Mouse (Mus musculus) right cerebral cortex, postnatal 14 days (tissue): ENCODE data around the gene Krba1.

Experiments
- DNase-seq: peaks from one replicate; pipeline ENCODE4 v3.0.0; 2022

Krba1 gene

DNA sequence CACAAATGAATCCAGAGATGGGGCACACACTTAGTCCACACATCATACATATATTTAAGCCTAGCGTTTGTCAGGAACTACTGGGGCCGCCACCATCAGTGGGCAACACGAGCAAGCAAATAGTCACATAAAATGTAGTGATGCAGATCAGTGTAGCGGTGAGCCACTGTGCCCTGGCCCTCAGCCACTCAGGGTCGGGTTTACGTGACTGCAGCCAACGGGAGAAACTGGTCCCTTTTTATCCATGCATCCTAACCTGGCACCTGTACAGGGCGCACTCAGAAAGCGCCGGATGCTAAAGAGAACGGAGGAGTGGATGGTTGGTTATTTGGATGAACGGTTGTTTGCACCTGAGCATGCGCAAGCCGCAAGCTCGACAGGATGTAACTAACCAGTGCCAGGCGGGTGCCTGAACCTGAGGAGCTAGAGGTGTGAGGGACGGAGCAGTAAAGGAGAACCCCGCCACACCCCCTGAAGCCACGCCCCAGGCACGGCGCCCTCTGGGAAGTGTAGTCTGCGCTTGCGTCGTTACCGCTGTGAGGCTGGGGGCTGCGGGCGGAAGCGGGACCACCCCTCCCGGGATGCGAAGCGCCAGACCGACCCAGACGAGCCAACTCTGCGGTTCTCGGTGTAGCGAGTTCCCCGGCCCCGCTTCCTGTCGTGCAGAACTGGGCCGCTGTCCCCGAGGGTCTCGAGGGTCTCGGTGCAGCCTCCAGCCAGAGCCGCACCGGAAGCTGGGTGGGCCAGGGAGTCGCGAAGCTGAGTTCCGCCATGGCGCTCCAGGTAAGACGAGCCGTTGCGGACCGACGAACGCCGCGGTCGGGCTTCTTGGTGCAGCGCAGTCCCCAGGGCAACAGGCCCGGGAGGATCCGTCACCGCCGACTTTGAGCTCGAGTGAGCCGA lies at the start of gene Krba1:
TSS of gene Krba1 (plus strand) at position 482 of the 903 bp plus-strand sequence.
- peak; percentile 80 for DNase-seq

DNA sequence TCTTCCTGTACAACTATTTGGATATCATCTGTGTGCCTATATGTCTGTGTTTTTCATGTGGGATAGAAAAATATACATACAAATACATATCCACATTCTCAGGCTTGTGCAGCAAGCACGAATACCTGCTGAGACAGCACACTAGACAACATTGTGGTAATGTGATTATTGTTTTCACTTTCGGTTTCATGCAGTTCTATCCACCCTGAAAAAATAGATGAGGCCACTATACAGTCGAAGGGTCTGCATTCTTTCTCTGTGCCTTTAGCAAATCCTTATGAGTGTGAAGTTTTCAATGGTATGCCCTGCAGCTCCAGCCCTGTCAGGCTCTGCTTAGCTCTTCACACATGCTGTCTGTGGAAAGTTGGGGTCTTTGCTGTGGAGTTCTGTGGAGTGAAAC lies 36.5 kb upstream of the Krba1 start:
- no peak for DNase-seq

DNA sequence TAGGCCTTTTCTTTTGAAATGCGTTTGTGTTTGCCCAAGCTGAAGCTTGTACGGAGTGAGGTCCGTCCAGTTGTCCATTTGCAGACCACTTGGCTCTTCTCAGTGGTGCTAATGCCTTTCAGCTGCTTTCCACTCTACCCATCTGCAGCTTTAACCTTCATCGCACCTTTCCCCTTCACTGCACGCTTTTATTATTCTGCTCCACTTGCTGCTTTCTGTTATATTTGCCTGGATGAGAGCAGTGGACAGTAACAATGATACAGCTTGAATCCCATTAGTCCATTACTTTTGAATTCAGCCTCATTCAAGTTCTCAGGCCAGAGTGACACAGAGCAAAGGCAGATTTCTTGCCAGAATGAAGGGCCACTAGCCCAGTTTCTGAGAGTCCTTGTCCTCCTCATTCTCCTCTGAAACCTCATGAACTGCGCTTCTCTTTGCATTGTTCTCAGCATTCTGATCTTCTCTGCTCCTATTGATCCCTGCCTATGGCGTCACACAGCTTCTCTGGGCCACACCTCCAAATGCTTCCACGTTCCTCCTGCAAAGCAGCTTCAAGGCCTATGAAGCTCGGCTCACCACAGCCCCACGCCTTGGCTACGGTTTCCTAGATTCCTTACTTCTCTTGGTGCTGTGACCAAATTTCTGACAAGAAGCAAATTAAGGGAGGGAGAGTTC lies 28.9 kb upstream of the Krba1 start:
- no peak for DNase-seq

DNA sequence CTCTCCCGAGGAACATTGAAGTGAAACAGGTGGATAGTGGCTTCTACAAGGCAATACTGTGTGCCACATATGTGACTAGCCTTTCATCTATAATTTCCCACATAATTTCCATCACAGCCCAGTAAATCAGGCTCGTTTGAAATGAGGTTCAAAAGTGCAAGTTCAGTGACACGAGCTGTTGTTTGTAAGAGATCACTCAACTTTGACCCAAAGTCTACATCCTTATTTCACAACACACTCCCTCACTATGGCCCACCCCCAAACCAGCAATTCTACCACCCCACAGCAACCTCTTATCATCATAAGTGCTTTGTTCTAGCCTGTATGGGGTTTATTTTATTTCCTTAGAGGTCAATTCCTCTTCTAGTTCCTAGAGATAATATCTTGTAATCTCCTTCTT lies 7.2 kb upstream of the Krba1 start:
- no peak for DNase-seq

DNA sequence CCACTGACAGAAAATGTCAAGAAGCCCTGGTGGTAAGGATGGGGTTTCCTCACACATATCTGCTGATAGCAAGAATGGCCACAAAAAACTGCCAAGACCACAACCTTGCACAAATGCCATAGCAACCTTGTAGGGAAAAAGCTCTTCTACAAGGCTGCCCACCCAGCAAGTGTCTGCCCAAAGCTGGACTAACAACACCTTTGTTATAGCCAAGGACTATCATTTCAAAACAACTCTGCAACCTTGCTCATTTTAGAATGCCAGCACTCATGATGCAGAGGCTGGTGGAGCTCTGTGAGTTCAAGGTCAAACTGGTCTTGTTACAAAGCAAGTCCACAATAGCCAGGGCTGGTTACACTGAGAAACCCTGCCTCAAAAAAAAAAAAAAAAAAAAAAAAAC lies 1.6 kb upstream of the Krba1 start:
- DNase-seq, result no peak

DNA sequence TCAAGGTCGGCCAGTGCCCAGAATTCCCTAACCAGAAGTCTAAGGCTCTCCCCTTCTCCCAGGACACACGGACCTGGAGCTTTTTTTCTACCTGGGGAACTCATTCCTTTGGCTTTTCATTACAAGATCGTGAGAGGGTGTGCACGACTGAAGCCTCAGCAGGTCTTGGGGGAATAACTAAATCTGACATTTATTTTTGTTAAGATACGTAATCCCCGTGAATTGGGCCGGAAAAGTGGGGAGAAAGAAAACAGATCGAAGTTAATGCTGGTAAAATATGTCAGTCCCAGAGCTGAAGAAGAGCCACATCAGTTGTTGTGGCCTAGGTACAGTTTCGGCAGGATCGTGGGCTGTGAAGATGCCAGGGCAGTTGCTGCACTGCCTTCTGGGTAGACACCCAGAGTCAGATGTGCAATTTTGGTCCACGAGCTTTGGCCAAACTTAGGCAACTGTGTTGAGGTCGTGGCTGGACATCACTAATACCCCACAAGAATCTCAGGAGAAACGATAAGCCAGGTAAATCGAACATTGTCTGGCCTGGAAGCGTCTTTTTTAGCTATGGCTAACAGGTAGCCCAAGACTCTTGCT lies 716 bp downstream of the Krba1 start:
- no peak for DNase-seq

DNA sequence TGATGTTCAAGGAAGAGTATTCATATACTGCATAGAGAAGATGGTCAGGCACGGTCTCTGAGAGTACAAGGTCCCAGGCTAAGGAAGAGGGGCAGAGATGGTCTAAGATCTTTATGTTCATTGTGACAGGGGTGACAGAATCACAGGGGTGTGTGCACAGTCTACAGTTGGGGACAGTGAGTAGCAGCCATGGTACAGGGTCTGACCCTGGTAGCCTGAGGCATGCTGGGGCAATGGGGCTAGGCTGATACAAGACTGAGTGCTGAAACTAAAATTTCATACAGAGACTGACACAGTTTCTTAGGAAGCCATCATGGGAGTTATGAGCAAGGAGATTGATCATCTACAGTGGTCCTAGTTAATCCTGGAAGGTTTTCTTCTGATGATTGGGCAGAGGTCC lies 1.3 kb downstream of the Krba1 start:
- DNase-seq, result no peak

DNA sequence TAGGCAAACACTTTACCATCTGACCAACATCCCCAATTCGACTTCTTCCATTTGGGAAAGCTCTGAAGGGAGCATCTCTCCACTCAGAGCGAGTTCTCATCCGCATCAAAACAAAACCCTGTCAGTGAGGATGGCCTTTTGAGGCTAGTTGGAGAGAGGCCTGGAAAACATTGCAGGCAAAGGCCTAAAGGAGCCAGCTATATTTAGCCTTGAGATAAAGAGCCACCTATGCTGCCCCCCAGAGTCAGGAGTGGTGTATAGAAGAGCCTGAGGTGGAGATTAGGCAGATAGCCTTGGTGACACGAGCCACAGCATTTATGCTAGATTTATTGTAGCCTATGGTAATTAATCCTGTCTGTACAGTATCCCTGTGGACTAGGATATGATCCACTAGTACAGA lies 1.9 kb downstream of the Krba1 start:
- DNase-seq, result no peak

DNA sequence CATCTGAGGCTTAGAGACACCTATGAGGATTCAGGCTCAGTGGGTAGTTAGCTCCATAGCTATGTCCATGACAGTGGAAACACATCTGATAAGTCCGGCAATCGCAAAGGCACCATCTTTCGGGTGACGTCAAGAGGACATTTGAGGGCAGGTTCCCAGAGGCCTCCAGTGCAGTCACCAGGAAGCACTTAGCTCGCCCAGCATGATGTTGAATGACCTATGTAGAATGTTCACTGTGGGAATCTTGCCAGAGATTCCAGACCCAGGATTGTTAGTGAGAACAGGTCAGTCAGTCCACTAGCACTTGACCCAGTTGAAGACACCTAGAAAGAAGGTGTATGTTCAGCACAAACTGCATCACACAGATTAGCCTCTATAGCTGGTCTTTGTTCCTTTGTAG lies 4.5 kb downstream of the Krba1 start:
- no peak for DNase-seq

DNA sequence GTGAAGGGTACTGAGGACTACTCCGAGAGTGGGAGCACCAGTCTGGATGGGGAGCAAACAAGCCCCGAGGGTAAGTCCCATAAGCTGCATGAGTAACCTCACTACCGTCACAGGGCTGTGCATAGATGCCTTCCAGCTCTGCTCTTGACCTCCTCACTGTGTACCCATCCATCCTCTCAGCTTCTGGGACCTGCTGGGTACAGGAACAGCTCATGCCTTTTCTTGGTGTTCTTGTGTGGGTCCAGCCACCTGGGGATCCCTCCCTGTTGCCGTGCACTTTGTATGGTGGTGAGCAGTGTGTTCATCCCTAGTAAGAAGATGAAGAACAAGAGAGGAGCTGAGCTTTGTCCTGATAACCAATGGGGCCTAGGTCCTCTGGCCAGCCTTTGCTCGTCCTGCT lies 8.7 kb downstream of the Krba1 start:
- no peak for DNase-seq

DNA sequence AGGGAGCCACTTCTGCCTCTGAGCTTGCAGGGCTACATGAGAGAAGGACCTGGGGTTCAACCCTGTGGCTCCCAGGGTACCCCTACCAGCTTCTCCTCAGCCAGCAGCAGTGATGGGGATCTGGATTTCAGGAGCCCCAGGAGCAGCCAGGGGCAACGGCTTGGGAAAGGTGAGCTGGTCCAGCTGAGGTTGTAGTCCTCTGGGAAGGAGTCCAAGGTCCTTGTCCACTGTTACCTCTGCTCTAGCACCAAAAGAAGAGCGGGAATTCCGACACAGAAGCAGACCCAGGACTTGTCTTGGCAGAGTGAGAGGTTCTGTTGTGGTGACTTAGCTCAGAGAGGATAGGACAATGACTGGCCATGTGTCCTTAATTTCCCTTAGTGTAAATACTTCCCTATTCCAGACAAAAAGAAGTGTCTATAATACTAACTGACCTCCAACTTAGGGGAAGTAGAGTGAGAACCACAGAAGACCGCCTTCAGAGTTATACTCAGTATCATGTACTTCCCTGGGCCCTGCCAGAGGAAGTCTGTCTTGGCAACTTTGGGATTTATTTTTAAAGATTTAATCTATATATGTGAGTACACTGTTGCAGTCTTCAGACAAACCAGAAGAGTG lies 14.4 kb downstream of the Krba1 start:
- DNase-seq, result no peak

DNA sequence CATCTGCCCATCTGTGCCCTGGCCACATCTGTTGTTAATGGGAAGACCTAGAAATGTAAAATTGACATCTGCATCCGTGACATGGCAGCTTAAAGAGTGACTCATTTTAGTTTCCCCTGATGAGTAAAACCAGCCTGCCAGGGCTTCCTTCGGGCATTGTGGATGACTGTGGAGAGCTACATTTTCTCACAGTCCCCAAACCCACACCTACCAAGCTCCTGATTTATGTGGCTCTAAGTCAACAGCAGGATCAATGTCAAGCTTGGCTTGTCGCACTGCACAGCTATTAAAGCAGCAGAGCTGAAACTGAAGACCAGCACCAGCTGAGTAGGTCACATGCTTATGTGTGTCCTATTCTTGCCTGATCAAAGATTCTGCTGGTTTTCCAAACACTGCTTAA lies 15.2 kb downstream of the Krba1 start:
- DNase-seq, result no peak

DNA sequence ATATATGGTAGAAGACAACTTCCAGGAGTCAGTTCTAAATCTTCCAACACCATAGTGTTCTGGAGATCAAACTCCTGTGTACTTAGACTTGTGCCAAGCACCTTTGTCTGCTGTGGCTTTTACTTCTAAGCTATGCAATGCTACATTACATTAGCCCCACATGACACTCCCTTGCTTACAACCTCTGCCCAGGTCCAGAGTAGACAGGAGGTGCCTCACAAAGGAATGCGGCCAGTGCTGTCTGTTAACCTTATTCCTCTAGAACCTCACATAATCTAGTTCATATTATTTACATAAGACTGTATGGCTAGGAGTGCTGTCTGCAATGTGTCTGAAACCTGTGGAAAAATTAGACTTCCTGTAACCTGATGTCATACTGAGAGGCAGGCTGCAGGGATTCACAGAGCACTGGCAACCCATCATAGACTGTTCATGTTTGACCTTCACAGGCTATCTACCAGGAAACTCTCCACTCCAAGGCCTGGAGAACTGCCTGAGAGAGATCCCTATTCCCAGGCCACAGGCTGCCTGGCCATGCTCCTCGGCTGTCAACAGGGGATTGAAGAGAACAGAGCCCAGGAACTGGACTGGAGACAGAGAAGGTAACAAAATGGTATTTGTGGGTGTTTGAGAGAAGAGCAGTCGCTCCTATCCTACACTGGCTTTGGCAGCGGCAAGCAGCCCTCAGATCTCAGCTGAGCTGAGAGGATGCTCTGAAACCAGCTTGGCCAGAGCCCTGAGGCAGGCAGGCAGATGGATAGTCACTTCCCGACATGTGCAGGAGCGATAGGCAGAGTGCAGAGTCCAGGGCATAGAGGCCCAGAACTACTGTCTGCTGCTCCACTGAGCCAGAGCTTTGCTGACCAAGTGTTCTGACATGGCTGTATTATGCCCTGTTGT lies 16.1 kb downstream of the Krba1 start:
- no peak for DNase-seq

DNA sequence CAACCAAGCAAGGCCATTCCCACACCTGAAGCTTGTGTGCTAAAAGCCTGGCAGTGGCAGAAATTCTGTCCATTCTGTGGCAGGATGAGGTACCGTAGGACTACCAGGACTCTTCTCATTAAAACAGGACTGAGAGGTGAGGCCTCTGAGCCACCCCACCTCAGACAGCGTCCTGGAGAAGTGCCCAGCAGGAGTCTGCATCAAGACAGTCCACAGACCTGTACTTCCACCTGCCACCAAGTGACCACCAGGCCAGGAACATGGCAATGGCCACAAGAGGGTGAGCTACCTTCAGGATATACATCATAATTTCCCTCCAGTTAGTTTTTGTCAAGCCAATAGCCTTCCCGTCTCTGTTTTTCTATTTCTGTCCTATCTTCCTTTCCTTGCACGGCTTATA lies 16.8 kb downstream of the Krba1 start:
- no peak for DNase-seq

DNA sequence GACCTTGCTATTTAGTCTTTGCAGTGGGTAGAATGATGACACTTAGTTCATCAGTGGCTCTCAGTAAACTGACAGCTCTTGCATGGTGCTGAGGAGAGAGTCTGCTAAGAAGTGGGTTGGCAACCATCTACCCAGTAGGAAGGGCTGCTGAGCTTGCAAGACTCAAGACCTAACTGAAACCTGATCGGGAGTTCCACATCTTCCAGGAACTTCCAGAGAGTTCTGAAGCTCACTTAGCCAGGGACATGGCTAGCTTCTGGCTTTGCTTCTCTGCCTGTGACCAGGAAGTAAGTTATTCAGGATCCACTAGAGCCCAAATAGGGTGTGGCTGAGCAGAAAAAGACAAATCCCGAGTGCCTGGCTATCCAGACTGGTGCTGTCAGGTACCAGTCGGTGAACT lies 17.3 kb downstream of the Krba1 start:
- no peak for DNase-seq

DNA sequence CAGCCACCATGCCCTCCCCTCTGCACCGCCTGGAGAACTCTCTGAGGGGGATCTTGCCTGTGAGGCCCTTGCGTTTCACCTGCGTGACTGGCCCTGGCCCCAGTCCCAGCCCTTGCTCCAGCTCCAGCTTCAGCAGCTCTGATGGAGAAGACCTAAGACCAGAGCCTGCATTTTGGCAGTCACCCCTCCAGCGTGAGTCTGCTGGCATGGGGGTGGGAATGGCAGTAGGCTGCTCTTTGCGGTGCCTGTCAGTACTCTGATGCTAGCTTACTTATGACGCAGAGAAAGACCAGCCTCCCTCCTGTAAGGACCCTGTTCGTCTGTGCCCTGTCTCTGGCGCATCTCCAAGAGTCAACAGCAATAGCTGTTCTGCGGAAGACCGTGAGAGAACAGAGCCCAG lies 17.7 kb downstream of the Krba1 start:
- DNase-seq, result no peak

DNA sequence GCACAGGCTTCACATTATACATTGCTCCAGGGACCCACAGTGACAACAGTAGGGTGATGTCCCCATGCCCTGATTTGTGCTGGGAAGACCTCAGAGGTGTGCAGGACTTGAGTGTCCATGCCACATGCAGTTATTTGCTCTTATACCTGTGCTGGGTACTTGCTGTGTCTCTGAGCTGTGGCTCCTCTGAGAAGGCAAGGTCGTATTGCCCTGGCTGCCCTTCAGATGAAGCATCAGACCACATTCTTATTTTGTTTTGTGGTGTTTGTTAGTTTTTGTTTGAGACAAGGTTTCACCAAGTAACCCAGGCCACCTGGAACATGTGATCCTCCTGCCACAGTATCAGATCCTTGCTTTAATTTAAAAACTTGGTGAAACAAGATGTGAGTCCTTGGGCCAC lies 19.5 kb downstream of the Krba1 start:
- DNase-seq, result no peak

DNA sequence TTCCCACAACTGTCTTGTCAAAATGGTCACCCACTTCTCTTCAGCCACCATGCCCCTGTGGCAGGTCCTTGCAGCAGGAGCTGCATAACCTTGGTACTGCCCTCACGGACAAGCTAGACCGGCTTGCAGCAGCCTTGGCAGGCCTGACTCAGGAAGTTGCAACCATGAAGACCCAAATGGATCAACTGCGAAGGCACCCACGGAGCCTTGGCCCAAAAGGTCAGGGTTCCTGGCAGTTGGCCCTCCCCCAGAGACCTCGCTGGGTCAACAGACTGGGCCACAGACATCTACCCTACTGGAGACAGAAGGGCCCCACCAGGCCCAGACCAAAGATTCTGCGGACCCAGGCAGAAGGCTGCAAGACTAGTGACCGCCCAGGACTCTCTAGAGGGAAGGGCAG lies 20.2 kb downstream of the Krba1 start:
- DNase-seq, result no peak

DNA sequence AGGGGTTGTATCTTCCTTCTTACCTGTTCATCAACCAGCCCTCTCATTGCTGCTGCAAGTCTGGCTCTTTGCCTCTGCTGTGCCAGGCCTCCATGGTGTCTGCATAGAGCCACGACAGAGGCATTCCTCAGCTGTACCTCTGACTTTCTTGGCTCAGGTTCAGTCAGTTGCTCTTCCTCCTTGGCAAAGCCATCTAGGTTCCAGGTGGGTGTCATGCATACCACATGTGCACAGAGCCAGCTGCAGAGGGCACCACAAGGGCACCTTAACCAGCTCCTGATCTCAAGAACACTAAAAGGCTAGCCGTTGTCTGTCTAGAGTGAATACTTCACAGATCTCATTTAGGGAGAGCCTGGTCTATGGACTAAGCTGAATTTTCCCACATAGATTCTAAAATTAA lies 21.1 kb downstream of the Krba1 start:
- no peak for DNase-seq

DNA sequence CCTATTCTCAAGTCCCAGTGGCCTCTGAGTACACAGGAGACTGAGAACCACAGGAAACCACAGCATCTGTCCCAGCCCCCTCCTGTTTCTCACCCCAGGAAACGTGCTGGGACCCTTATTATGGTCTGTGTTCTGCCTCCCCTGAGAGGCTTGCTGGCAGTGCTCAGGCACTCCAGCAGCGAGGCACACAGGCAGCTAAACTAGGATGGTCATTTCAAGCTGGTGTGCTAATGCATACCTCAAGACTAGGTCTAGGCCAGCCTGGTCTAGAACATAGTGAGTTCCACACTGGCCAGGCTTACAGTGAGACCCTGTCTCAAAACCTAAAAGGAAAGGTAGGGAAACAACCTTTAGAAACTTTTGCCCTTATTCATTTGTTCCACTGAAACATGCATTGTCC lies 25.3 kb downstream of the Krba1 start:
- no peak for DNase-seq

DNA sequence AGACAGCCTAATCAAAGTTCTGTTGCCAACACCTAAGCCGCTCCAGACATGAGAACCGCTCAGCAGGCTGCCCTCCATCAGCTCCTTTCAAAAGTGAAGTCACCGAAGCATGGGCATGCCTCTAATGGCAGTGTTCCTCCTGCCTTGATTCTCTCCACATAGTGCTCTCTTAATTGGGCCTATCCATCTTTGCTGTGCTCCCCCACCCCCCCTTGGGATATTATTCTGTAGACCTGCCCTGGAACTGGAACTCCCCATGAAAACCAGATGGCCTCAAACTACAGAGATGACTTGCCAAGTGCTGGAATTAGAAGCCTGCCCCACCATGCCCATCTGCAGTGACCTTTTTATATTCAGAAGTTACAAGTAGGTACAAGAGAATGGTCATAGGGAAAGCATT lies 27.9 kb downstream of the Krba1 start:
- no peak for DNase-seq

DNA sequence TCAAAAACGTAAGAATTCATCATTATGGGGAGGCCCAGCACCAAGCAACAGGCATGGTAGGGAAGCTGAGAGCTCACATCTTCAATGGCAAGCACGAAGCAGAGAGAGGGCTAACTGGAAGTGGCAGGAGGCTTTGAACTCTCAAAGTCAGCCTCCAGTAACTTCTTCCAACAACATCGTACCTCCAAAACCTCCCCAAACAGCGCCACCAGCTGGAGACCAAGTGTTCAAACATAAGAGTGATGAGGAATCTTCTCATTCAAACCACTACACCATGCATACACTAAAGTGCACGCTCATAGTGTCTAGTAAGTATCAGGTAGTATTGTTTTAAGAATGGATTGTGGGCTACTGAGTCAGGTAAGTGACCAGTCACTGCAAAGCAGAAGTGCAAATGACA lies 28.7 kb downstream of the Krba1 start:
- DNase-seq, result no peak

DNA sequence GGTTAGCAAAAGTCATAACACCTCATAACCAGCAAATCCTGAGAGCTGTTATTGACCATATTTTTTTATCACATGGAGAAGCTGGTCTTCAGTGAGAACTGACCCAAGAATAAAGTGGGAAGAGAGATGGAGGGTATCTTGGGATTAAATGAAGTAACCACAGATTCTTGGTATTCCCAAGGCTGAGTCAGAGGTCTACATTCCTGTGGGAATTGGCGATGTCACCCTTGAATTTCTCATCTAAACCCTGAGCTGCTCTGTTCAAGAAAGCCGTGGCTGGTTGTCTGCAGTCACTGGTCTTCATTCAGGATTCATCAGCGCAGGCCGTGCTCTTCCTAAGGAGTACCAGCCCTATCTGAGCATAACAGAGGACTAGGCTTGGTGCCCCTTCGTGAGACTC lies 31.6 kb downstream of the Krba1 start:
- no peak for DNase-seq
